Mouse (Mus musculus) central nervous system, embryonic 18 days (tissue): ENCODE measurements around the gene Itga8. TPM values are rescaled to one million over a fixed set of nuclear protein-coding genes. Genes with fewer than 3 reads are reported as not detected.

ENCODE experiments used
- polyA plus RNA-seq: library from polyadenylated mRNA; depleted of rRNA; stranded (reverse); fragments of >200 nt; gene quantifications from 2 replicates; pipeline ENCODE4 v1.2.3, GENCODE M21; 2012; rRNA removed

The Itga8 gene
- 2.6 and 2.7 TPM in 2 replicates for polyA plus RNA-seq

DNA sequence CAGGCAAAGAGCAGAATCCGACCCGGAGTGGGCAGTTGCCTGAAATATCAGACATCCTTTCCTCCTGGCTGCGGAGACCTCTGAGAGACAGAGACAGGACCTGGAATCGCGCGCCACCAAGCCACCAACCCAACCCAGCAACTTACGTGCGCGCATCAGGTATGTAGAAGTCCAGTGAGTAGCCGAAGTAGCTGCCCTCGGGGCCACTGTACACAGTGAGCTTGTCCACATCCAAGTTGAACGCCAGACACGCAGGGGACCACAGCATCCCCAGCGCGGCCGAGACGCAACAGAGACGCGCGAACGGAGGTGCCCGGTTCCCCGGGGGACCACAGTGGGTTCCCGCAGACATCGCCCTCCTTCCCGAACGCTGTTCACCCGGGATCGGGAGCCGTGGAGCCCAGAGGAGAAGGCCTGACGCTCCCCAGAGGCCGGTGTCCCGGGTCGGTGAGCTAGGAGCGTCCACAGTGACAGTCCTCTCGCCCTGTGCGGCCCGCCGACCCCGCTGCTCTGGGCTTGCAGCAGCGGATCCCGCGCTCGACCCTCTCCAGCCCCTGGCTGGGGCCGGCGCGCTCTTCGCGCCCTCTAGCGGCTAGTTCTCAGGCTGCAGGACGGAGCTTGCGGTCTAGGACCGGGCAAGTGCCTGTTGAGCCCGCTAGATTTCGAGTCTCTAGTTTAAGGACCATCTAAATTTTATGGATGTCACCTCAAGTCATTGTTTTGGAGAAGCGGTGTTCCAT is at the start of gene Itga8:
Gene Itga8, minus strand, starts transcription at position 492 of the 740 bp plus-strand sequence.

Other genes starting within 250 kb of the Itga8 start
- gene Mindy3, start 117.5 kb upstream of the Itga8 start, polyA plus RNA-seq = 61.1 and 62.0 TPM in 2 replicates